Mouse (Mus musculus) neural tube, embryonic 10.5 days (tissue): ENCODE measurements around the gene Clta.
"Not testable (repeated sequence)": the region's sequence is repeated elsewhere in the genome, so short reads cannot be mapped to it uniquely, and the experiment has no call there.

ENCODE experiments used
- DNase-seq: peaks from one replicate; pipeline ENCODE4 v3.0.0-alpha.2; 2017; ENCODE audit warnings: low spot score; ENCODE audit errors: extremely low spot score

Gene Clta

GRCm38 (mm10) chr4:44023681-44024080 is 19.4 kb downstream of the Clta start:
- DNase-seq, result no peak

DNA sequence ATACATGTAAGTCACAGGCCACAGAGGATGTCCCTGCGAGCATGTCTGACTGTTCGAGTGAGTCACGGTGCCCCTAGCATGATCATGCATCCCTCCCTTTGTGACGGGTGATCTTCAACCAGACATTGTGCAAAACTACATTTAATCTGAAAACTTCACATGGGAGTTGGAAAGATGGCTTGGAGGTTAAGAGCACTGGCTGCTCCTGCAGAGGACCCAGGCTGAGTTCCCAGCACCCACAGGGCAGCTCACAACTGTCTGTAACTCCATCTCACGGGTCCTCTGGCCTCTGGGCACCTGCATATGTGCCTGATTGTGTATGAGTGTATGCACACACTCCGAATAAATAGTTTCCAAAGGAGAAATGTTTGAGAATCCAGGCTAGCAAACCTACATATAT is 20.0 kb downstream of the Clta start:
- no peak for DNase-seq

- DNase-seq, result no peak
Observed at GRCm38 (mm10) chr4:44025570-44025969, 21.3 kb downstream of the Clta start.

GRCm38 (mm10) chr4:44028303-44029135 is 24.3 kb downstream of the Clta start:
- DNase-seq, result no peak

DNA sequence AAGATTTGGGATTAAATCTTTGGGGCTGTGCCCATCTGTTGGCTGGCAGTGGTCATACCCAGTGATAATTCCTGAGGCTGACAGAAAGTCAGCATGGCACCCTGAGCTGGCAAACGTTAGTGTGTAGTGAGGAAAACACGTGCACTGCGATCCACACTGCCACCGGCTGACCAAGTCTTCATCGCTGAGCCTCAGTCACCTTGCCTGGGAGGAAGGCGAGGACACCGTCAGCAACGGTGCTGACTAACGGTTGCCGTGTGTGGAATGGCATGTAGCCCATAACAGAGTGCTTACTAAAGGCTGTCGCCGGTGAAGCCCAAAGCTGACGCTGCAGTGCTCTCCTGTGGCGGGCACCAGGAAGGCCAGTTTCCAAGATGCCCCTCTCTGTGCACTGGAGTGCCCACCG is 25.4 kb downstream of the Clta start:
- DNase-seq, result no peak

- DNase-seq, result no peak
Observed at GRCm38 (mm10) chr4:44031521-44031920, 27.3 kb downstream of the Clta start.

DNA sequence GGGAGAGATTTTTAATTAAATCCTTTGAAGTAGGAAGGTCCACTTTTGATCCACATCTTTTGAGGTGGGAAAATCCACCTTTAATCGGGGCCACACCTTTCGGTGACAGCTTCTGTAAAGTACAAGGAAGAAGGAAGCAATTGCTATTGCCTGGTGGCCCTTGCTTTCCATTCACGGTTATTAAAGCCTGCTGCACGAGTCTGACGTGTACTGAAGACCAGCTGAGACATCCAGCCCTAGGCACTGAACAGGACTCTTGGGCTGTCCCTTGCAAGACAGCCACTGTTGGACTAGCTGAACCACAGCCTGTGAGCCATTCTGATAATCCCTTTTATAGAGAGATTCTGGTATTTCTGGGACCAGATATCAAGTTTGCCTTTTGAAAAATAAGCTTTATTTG is 32.2 kb downstream of the Clta start:
- no peak for DNase-seq

DNA sequence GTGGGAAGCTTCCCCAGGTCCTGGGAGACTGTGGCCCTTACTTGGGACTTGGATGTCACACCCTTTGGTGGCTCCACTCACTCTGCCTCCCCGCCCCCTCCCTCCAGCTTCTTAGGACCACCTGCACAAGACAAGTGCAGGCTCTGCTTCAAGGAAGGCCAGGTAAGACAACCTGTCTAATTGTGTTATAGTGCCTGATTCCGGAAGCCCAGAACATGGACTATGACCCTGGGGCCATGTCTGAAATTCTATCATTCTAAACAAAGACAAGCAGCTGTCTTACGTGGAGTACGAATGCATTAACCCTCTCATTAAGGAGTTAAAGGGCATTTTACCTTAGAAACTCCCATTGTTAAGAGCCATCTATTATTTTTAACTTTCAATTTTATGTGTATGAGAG is 36.5 kb downstream of the Clta start:
- DNase-seq, result no peak

- no peak for DNase-seq
Observed at GRCm38 (mm10) chr4:44042429-44042828, 38.2 kb downstream of the Clta start.

DNA sequence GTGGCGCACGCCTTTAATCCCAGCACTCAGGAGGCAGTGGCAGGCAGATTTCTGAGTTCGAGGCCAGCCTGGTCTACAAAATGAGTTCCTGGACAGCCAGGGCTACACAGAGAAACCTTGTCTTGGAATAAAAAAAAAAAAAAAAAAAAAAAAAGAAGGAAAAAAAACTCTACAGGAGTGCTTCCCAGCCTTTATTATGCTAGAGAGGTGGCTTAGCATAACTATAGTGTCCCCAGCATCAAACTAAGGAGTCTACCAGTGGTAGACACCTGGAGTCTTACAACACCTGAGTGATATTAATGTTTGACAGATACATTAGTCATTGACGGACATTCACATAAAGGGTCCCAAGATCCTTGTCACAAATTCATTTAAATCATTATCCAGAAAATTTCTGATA is 38.9 kb downstream of the Clta start:
- not testable (repeated sequence) for DNase-seq

DNA sequence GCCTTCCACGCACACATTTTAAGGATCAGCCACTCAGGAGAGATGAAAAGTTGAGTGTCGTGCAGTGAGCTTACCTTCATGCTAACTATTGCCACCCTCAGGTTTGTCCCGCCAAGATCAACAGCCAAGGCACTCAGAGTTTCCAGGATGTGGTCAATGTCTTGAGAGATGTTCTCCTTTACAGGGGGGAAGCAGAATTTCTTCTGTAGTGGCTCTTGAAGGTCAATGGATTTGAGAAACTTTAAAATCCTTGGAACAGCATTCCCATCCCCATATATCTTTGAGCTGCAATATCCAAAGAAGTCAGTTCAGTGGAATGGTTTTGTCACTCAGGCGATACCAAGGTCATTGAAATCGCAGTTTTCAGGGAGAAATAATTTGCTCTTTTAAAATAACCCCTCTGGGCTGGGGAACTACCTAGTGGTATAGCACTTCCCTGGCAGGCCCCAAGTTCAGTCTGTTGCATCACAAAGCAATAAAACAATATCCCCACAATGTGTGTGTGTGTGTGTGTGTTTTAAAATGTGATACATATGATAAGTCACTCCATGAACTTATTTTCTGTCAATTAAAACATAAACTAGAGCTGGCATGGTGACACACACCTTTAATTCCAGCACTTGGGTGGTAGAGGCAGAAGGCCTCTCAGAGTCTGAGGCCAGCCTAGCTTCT is 40.6 kb downstream of the Clta start:
- no peak for DNase-seq

DNA sequence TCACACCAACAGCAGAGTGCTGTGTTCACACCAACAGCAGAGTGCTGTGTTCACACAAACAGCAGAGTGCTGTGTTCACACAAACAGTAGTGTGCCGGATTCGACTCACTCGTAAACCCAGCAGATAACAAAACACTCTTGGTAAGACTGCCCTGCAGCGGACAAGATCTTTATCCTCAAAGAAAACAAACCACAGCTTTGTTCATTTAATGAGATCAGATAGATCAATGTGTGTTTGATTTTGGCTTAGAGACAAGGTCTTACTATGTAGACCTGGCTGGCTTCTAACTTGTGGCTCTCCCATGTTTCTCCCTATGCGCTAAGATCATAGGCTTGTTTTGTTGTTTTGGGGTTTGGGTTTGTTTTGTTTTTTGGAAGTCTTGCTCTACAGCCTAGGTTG is 41.8 kb downstream of the Clta start:
- DNase-seq, result no peak

- no peak for DNase-seq
Observed at GRCm38 (mm10) chr4:44049812-44050211, 45.6 kb downstream of the Clta start.

DNA sequence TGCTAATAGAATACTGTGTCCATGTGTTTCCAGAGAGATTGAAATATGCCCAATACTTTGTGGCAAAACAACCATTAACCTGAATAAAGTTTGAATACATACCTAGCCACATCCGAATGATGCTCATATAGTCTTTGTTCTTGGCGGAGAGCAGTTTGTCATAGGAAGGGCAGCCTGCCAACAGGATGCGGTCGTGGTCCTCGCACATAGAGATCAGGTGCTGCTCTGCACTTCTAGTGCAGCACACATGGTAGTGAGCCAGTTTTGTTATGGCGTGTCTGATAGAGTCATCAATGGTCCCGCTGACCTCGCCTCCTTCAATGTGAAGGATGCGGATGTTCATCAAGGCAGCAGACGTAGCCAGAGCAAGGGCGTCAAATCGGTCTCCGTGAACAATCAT is 55.4 kb downstream of the Clta start:
- no peak for DNase-seq

GRCm38 (mm10) chr4:44062062-44062461 is 57.8 kb downstream of the Clta start:
- DNase-seq, result no peak

DNA sequence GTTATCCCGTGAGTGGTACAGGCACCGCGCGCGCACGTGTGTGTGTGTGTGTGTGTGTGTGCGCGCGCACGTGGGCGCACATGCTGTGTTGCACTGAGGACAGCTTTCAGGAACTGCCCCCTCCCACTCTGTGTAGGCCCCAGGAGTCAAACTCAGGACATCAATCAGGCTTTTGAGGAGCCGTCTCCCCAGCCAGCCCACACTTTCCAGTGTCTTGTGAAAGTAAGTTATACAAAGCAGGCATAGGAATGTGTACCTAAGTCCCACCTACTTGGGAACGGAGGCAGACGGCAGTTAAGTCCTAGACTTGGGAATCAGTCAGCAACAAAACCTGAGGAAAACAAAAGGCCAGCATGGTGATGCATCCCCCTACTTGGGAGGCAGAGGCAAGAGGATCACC is 58.6 kb downstream of the Clta start:
- no peak for DNase-seq

GRCm38 (mm10) chr4:44065355-44066025 is 61.2 kb downstream of the Clta start:
- DNase-seq, result peak; percentile 94

- no peak for DNase-seq
Observed at GRCm38 (mm10) chr4:44066891-44067290, 62.6 kb downstream of the Clta start.

DNA sequence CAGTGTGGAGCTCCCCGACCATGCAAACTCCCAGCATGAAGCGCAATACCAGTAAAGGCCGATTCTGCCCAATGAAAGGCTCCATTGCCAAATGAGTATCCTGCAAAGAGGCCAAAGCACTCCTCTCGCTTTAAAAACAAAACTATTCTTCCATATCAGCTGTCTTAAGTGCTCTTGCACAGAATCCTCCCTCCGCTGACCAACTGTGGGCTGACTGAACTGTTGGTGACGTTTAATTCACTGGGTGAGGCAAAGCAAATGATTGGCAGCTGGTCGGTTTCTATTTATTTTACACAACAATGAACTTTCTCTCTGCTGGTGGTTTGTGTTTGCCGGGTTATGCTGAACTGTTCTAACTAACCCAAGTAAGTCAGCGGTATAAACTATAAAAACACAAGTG is 64.5 kb downstream of the Clta start:
- no peak for DNase-seq

- DNase-seq, result no peak
Observed at GRCm38 (mm10) chr4:44069411-44069810, 65.2 kb downstream of the Clta start.

- DNase-seq, result no peak
Observed at GRCm38 (mm10) chr4:44070641-44071040, 66.4 kb downstream of the Clta start.

- no peak for DNase-seq
Observed at GRCm38 (mm10) chr4:44071741-44072145, 67.5 kb downstream of the Clta start.
